Mouse (Mus musculus) layer of hippocampus, postnatal 14 days (tissue): ENCODE results near the gene Vil1. TPM values are rescaled to one million over a fixed set of nuclear protein-coding genes. Genes with fewer than 3 reads are reported as not detected.
"Not testable (repeated sequence)": the region's sequence is repeated elsewhere in the genome, so short reads cannot be mapped to it uniquely, and the experiment has no call there.

Experiments used
- DNase-seq, 2 experiments: peaks; one replicate each; pipeline ENCODE4 v3.0.0; 2021 to 2022; ENCODE audit warnings: low spot score in 2 of 2, mixed read lengths in 1 of 2
- total RNA-seq, 2 experiments: library from RNA; stranded (reverse); gene quantifications; 2 replicates each; pipeline ENCODE4 v1.2.3; 2021

Vil1 gene
- total RNA-seq, 2 experiments from 2014 or later = 0.62 to 1.2 TPM

DNA sequence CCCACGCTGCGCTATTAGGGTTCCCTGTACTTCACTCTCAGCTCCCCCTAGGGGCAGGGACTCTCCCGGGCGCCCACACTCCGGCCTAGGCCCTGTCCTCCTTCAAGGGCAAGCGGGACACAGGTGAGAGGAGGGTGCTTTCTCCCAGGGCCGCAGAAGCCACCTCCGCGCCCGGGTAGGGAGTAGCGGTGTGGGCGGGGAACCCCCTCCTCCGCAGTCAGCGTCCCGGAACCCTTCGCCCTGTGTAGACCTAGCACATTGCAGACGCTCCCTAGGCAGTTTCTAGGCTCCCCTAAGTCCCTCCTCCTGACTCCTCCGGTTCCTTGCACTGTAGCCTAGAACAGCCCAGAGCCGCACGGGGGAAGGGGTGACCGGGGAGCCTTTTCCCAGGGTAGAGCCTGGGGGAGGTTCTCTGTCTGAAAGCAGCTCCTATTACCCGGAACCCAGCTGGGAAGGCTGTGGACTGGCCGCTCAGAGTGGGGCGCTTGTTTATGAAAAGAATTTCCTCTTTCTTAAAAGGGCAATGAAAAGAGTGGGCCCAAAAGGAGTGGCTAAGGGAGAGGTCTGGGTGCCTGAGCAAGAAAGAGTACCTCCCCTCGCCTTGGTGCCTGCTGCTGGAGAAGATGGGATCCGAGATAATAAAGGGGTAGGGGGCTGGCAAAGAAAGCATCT lies 22.3 kb upstream of the Vil1 start:
- peak; percentile 95 to 98 for DNase-seq

DNA sequence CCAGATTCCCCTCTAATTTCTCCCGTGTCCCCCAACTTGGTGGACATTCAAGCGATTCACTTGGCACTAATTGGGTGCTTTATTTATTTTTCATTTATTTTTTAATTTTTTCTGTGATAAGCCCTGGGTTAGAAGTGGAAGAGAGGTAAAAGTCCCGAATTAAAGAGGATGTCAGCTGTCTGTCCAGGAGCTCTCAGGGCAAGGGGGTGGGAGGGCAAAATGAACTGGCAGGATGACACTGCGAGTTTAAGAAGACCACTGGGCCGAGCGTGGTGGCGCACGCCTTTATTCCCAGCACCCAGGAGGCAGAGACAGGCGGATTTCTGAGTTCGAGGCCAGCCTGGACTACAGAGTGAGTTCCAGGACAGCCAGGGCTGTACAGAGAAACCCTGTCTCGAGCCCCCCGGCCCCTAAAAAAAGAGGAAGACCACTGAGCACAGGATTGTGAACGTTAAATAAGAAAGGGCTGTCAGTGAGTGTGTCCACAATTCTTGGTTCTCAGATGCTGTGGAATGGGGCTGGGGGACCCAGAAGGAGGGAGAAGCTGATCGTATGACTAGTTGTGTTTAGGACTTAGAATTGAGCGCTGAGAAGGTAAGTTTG lies 21.7 kb upstream of the Vil1 start:
- no peak for DNase-seq

- no peak for DNase-seq
Observed at GRCm38 (mm10) chr1:74388398-74388920, 20.7 kb upstream of the Vil1 start.

DNA sequence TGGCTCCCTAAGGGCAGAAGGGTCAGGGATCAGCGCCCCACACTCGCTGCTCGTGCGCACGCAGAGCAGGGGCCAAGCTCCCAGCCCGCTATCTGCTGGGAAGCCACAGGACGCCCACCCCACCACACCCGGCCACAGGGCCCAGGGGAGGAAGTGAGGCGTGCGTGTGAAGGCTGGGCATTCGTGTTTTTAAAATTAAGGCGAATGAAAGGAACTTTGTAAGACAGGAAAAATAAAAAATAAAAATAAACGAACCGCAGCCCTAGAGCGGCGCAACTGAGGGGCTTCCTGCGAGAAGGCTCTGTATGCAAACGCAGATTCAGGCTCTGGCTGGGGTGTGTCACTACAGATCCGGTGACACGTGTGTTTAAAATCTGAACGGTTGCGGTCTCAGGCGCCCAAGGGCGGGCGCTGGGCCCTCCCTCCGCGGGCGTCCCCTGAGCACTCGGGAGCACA lies 19.3 kb upstream of the Vil1 start:
- DNase-seq = no peak

GRCm38 (mm10) chr1:74390287-74390906 lies 18.8 kb upstream of the Vil1 start:
- DNase-seq = no peak

GRCm38 (mm10) chr1:74390924-74391748 lies 18.0 kb upstream of the Vil1 start, which contains the start of gene Ctdsp1:
Gene Ctdsp1 (plus strand): TSS chr1:74391509.
- DNase-seq = peak; percentile 93 to 96

GRCm38 (mm10) chr1:74391844-74392441 lies 17.2 kb upstream of the Vil1 start:
- DNase-seq = peak; percentile 48 to 52

- DNase-seq = no peak
Observed at GRCm38 (mm10) chr1:74392446-74392994, 16.7 kb upstream of the Vil1 start.

- no peak for DNase-seq
Observed at GRCm38 (mm10) chr1:74393010-74393409, 16.2 kb upstream of the Vil1 start.

DNA sequence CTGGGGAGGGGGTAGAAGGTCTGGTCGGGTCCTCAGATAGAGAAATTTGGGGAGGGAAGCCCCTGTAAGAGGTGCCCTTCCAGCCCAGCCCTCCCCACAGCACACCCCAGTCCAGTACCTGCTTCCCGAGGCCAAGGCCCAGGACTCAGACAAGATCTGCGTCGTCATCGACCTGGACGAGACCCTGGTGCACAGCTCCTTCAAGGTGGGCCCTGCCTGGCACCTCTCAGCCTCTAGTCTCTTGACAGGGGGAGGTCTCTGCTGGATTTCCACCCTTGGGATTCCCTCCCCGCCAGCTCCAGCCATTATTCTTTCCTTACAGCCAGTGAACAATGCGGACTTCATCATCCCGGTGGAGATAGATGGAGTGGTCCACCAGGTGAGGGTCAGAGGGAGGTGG lies 15.5 kb upstream of the Vil1 start:
- no peak for DNase-seq

DNA sequence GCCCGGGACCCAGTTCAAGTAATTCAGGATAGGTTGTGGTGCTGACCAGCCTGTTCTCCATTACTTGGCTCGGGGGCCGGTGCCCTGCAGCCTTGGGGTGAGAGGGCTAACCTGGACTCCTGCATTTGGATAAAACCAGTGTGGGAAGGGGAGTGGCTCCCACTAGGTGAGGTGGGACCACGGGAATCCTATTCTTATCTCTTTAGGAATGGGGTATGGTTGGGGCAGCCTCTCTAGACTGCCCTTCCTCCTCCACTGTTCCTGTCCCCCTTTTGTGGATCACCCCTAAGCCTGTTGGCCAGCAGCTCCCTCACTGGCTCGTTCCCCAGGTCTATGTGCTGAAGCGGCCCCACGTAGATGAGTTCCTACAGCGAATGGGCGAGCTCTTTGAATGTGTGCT lies 14.9 kb upstream of the Vil1 start:
- DNase-seq = no peak

GRCm38 (mm10) chr1:74394858-74395257 lies 14.3 kb upstream of the Vil1 start:
- no peak for DNase-seq

DNA sequence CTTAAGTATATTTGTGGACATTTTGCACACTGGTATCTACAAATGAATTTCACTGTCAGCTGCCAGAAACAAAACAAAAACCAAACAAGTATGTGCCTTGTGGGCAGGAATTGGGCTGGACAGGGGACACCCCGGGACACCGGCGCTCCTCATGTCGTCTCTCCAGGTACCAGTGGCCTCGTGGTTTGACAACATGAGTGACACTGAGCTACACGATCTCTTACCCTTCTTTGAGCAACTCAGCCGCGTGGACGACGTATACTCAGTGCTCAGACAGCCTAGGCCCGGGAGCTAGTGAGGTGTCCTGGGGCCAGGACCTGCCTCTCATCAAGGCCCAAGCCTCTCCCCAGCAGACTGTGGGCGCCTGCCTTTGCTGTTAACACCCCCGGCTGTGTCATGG lies 13.9 kb upstream of the Vil1 start:
- no peak for DNase-seq

GRCm38 (mm10) chr1:74396456-74397222 lies 12.5 kb upstream of the Vil1 start:
- not testable (repeated sequence) for DNase-seq

DNA sequence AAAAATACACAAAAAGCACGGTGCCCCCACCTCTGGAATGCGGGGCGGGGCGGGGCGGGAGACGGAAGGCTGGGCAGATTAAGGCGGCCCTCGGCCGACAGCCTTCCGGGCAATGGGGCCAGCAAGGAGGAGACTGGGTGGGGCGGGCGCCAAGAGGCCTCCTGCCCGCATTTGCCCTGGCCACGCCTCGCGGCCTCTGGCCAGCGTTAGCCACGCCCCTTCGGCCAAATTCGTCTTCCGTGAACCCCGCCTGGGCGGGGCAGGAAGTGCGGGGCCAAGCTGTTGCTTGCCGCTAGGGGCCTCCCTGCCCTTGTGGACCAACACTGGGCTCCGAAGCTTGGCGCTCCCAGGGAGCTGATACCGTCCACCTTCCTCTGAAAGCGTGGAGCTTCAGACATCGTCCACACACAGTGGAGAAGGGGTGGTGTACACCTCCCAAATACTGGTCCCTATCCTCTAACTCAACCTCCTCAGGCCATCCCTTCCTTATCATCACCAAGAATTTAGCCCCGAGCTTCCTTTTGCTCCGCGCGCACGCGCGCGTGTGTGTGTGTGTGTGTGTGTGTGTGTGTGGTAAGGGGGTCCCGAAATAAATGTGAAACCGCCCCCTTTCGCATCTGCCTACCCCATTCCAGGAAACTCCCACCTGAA lies 11.8 kb upstream of the Vil1 start:
- peak; percentile 87 to 93 for DNase-seq

- no peak for DNase-seq
Observed at GRCm38 (mm10) chr1:74397919-74398451, 11.2 kb upstream of the Vil1 start.

DNA sequence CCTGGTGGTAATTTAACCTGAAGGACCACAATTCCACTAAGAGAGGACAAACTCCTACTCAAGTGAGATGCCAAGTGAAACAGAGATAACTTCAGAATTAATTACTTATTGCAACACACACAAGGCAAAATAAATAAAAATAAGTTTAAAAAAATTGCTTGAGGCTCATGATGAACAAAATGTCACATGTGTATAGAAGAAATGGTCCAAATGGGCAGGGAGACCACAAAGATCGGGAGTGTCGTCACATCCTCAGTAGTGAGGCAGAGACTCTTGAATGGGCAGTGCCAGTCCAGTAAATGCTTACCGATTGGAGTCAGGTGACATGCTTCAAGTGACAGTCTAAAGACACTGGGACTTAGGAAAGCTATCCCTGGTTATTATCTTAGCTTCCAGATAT lies 8.6 kb upstream of the Vil1 start:
- no peak for DNase-seq

- DNase-seq = no peak
Observed at GRCm38 (mm10) chr1:74401015-74401702, 8.0 kb upstream of the Vil1 start.
